Mouse (Mus musculus): ENCODE measurements around the gene Mmp19. TPM values are rescaled to one million over a fixed set of nuclear protein-coding genes. Genes with fewer than 3 reads are reported as not detected.

The Mmp19 gene
- polyA plus RNA-seq (2015; fragmentation: Nextera tagmentation; extraction: Ambion mirVana) = 0.87 and 1.1 TPM in 2 replicates

- Histone ChIP-seq H3K27ac (replicated peaks) (no peak within 1 kb of the TSS), H3K27me3 (replicated peaks) (no peaks in the 10 kb centered on the region), H3K9me3 (no peaks in the 10 kb centered on the region), H3K9ac (peak within 1 kb of the TSS; percentile 61), H3K4me3 (peak within 1 kb of the TSS; percentile 8; the same call in 1 of the 2 replicates), H3K4me1 (peaks cover 8% of the 10 kb centered on the region), H3K4me2 (peak within 1 kb of the TSS; percentile 40), H3K36me3 (no peaks in the 10 kb centered on the region)
- WGBS = 58% methylated on average over 7 of the region's 7 CpGs
- no peak for ATAC-seq (ENCODE audit: extremely low read depth, insufficient number of reproducible peaks, low FRiP score, low TSS enrichment)
These were observed at the start of gene Mmp19 for GRCm38 (mm10) chr10:128790398-128791124. TSS of gene Mmp19 (plus strand) at chr10:128790910.

- H3K27ac ChIP-seq (replicated peaks) = no peak overlapping the region
- ATAC-seq (ENCODE audit: extremely low read depth, insufficient number of reproducible peaks, low FRiP score, low TSS enrichment) = no peak
- H3K4me3 ChIP-seq = peak overlapping the region; percentile 62
- H3K27me3 ChIP-seq (replicated peaks) = peaks cover 18% of the 10 kb centered on the region
- H3K4me2 ChIP-seq = peak overlapping the region; percentile 95
- H3K4me1 ChIP-seq = peaks cover 33% of the 10 kb centered on the region
- no peaks in the 10 kb centered on the region for H3K9me3 ChIP-seq
- 30% methylated on average over 4 of the region's 4 CpGs for WGBS
- no peaks in the 10 kb centered on the region for H3K36me3 ChIP-seq
- no peak overlapping the region; the same call in 1 of the 2 replicates for H3K9ac ChIP-seq
These were observed 48.1 kb upstream of the Mmp19 start for GRCm38 (mm10) chr10:128742616-128743015.

GRCm38 (mm10) chr10:128743235-128743634, 47.5 kb upstream of the Mmp19 start:
- Histone ChIP-seq H3K27ac (replicated peaks) (peak overlapping the region; percentile 44; the same call in 1 of the 2 replicates), H3K4me1 (peaks cover 30% of the 10 kb centered on the region), H3K9me3 (no peaks in the 10 kb centered on the region), H3K4me3 (peak overlapping the region; percentile 62), H3K9ac (peak overlapping the region; percentile 81), H3K27me3 (replicated peaks) (peaks cover 18% of the 10 kb centered on the region), H3K4me2 (peak overlapping the region; percentile 95), H3K36me3 (no peaks in the 10 kb centered on the region)
- no peak for ATAC-seq (ENCODE audit: extremely low read depth, insufficient number of reproducible peaks, low FRiP score, low TSS enrichment)
- 4% methylated on average over 7 of the region's 7 CpGs for WGBS

- peak; percentile 27; the same call in 1 of the 2 replicates for ATAC-seq (ENCODE audit: extremely low read depth, insufficient number of reproducible peaks, low FRiP score, low TSS enrichment)
- Histone ChIP-seq H3K4me3 (peak overlapping the region; percentile 62), H3K9ac (peak overlapping the region; percentile 81), H3K27me3 (replicated peaks) (peaks cover 18% of the 10 kb centered on the region), H3K27ac (replicated peaks) (peak overlapping the region; percentile 44), H3K4me2 (peak overlapping the region; percentile 95), H3K4me1 (peaks cover 30% of the 10 kb centered on the region), H3K9me3 (no peaks in the 10 kb centered on the region), H3K36me3 (no peaks in the 10 kb centered on the region)
- under 1% methylated on average over 37 of the region's 37 CpGs for WGBS
These were observed 46.9 kb upstream of the Mmp19 start for GRCm38 (mm10) chr10:128743791-128744191.

- peaks cover 34% of the 10 kb centered on the region for H3K4me1 ChIP-seq
- H3K27me3 ChIP-seq (replicated peaks) = peaks cover 18% of the 10 kb centered on the region
- H3K4me2 ChIP-seq = peak overlapping the region; percentile 95
- 13% methylated on average over 8 of the region's 8 CpGs for WGBS
- peak overlapping the region; percentile 81 for H3K9ac ChIP-seq
- H3K9me3 ChIP-seq = no peaks in the 10 kb centered on the region
- no peaks in the 10 kb centered on the region for H3K36me3 ChIP-seq
- ATAC-seq (ENCODE audit: extremely low read depth, insufficient number of reproducible peaks, low FRiP score, low TSS enrichment) = no peak
- H3K4me3 ChIP-seq = peak overlapping the region; percentile 62
- H3K27ac ChIP-seq (replicated peaks) = peak overlapping the region; percentile 44
These were observed 46.5 kb upstream of the Mmp19 start for GRCm38 (mm10) chr10:128744211-128744610.

- no peak for ATAC-seq (ENCODE audit: extremely low read depth, insufficient number of reproducible peaks, low FRiP score, low TSS enrichment)
- Histone ChIP-seq H3K4me2 (peak within 1 kb of the TSS; percentile 95), H3K27me3 (replicated peaks) (peaks cover 18% of the 10 kb centered on the region), H3K36me3 (no peaks in the 10 kb centered on the region), H3K9ac (peak within 1 kb of the TSS; percentile 81), H3K9me3 (no peaks in the 10 kb centered on the region), H3K4me3 (peak within 1 kb of the TSS; percentile 62), H3K4me1 (peaks cover 41% of the 10 kb centered on the region), H3K27ac (replicated peaks) (peak within 1 kb of the TSS; percentile 44)
- WGBS = 17% methylated on average over 18 of the region's 18 CpGs
These were observed 45.8 kb upstream of the Mmp19 start, which contains the start of gene Dgka for GRCm38 (mm10) chr10:128744680-128745601. TSS of gene Dgka (minus strand) at chr10:128744855.

- 84% methylated on average over 10 of the region's 10 CpGs for WGBS
- Histone ChIP-seq H3K9me3 (no peaks in the 10 kb centered on the region), H3K36me3 (no peaks in the 10 kb centered on the region), H3K4me1 (peaks cover 44% of the 10 kb centered on the region), H3K9ac (no peak overlapping the region), H3K27me3 (replicated peaks) (peaks cover 18% of the 10 kb centered on the region), H3K27ac (replicated peaks) (no peak overlapping the region), H3K4me2 (no peak overlapping the region), H3K4me3 (no peak overlapping the region)
- no peak for ATAC-seq (ENCODE audit: extremely low read depth, insufficient number of reproducible peaks, low FRiP score, low TSS enrichment)
These were observed 44.6 kb upstream of the Mmp19 start for GRCm38 (mm10) chr10:128745946-128746613.

GRCm38 (mm10) chr10:128746972-128747645, 43.6 kb upstream of the Mmp19 start:
- peak overlapping the region; percentile 96 for H3K27ac ChIP-seq (replicated peaks)
- peaks cover 3% of the 10 kb centered on the region; the same call in 1 of the 2 replicates for H3K36me3 ChIP-seq
- 37% methylated on average over 9 of the region's 9 CpGs for WGBS
- H3K27me3 ChIP-seq (replicated peaks) = peaks cover 13% of the 10 kb centered on the region
- H3K4me2 ChIP-seq = peak overlapping the region; percentile 88
- ATAC-seq (ENCODE audit: extremely low read depth, insufficient number of reproducible peaks, low FRiP score, low TSS enrichment) = no peak
- H3K9ac ChIP-seq = peak overlapping the region; percentile 89
- peaks cover 44% of the 10 kb centered on the region for H3K4me1 ChIP-seq
- no peaks in the 10 kb centered on the region for H3K9me3 ChIP-seq
- H3K4me3 ChIP-seq = peak overlapping the region; percentile 91

- H3K27me3 ChIP-seq (replicated peaks) = peaks cover 6% of the 10 kb centered on the region
- peak within 1 kb of the TSS; percentile 88 for H3K4me2 ChIP-seq
- H3K4me1 ChIP-seq = peaks cover 40% of the 10 kb centered on the region
- H3K9ac ChIP-seq = peak within 1 kb of the TSS; percentile 89
- ATAC-seq (ENCODE audit: extremely low read depth, insufficient number of reproducible peaks, low FRiP score, low TSS enrichment) = peak; percentile 38; the same call in 1 of the 2 replicates
- H3K9me3 ChIP-seq = no peaks in the 10 kb centered on the region
- peak within 1 kb of the TSS; percentile 96 for H3K27ac ChIP-seq (replicated peaks)
- under 1% methylated on average over 36 of the region's 36 CpGs for WGBS
- H3K36me3 ChIP-seq = peaks cover 9% of the 10 kb centered on the region
- peak within 1 kb of the TSS; percentile 91 for H3K4me3 ChIP-seq
These were observed 43.0 kb upstream of the Mmp19 start, which contains the start of gene Pym1 for GRCm38 (mm10) chr10:128747646-128748251. TSS of gene Pym1 (plus strand) at chr10:128747889.
